Mouse (Mus musculus): ENCODE measurements around the gene Wipf3. TPM values are rescaled to one million over a fixed set of nuclear protein-coding genes. Genes with fewer than 3 reads are reported as not detected.
A peak's percentile ranks its signal among the peaks of the same experiment; 100 is the strongest.

Wipf3 gene
- total and polyA plus RNA-seq, 2 experiments from 2014 or later: 2.5 to 5.8 TPM

DNA sequence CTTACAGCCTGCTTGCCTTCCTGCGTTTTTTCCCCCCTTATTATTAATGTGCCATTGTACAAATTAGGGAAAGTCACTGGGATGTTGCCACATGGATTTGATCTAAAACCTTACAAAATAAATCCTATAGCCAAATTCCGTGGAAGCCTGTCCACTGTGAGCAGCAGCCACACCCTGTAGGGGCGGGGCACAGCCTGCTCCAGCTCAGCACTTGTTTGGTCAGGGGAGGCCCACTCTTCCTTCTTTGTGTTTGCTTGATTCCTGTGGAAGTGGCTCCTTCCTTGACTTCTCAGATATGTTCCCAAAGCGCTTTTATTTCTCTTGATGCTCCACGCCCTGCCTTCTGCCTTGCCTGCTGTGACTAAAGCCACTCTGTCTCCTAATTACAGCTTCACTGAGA, 6.9 kb downstream of the Wipf3 start:
- DNase-seq (ENCODE audit: low spot score) (no peak), ATAC-seq (ENCODE audit: insufficient read depth, low read depth) (no peak)
- Histone ChIP-seq H3K9me3 (replicated peaks; ENCODE audit: control insufficient read depth, low read length) (no peaks in the 10 kb centered on the region), H3K36me3 (replicated peaks; ENCODE audit: control insufficient read depth, insufficient read depth, low read length) (no peaks in the 10 kb centered on the region), H3K4me3 (ENCODE audit: low read depth, low read length) (no peak overlapping the region), H3K27ac (ENCODE audit: low read depth) (no peak overlapping the region), H3K27me3 (ENCODE audit: control insufficient read depth, insufficient read depth, low read length) (0 out of 2 replicates have a peak, but pooled peaks cover 4% of the 10 kb centered on the region), H3K9ac (replicated peaks; ENCODE audit: low read depth, low read length) (no peak overlapping the region), H3K4me1 (ENCODE audit: control insufficient read depth, insufficient read depth) (no peaks in the 10 kb centered on the region; the same call in 1 of the 2 replicates), H3K4me2 (ENCODE audit: low read depth, low read length) (no peak overlapping the region)
- 78% methylated on average over 5 of the region's 5 CpGs for WGBS
- no peak for TF ChIP-seq EP300 (IDR thresholded peaks at IDR 0.05; ENCODE audit: low read depth)
- no peak for TF ChIP-seq CTCF (IDR thresholded peaks at IDR 0.05; ENCODE audit: low read depth)

GRCm38 (mm10) chr6:54438510-54438909, 9.1 kb downstream of the Wipf3 start:
- DNase-seq (ENCODE audit: low spot score) (no peak), ATAC-seq (ENCODE audit: insufficient read depth, low read depth) (no peak)
- no peaks in the 10 kb centered on the region for H3K36me3 ChIP-seq (replicated peaks; ENCODE audit: control insufficient read depth, insufficient read depth, low read length)
- 49% methylated on average over 4 of the region's 4 CpGs for WGBS
- H3K27me3 ChIP-seq (ENCODE audit: control insufficient read depth, insufficient read depth, low read length): no peaks in the 10 kb centered on the region
- H3K9ac ChIP-seq (replicated peaks; ENCODE audit: low read depth, low read length): no peak overlapping the region
- TF ChIP-seq EP300 (IDR thresholded peaks at IDR 0.05; ENCODE audit: low read depth): no peak
- no peak overlapping the region for H3K4me2 ChIP-seq (ENCODE audit: low read depth, low read length)
- no peak overlapping the region for H3K4me3 ChIP-seq (ENCODE audit: low read depth, low read length)
- H3K4me1 ChIP-seq (ENCODE audit: control insufficient read depth, insufficient read depth): no peaks in the 10 kb centered on the region; the same call in 1 of the 2 replicates
- H3K9me3 ChIP-seq (replicated peaks; ENCODE audit: control insufficient read depth, low read length): no peaks in the 10 kb centered on the region
- no peak overlapping the region for H3K27ac ChIP-seq (ENCODE audit: low read depth)

GRCm38 (mm10) chr6:54440658-54441057, 11.3 kb downstream of the Wipf3 start:
- Histone ChIP-seq H3K36me3 (replicated peaks; ENCODE audit: control insufficient read depth, insufficient read depth, low read length) (no peaks in the 10 kb centered on the region), H3K4me3 (ENCODE audit: low read depth, low read length) (no peak overlapping the region), H3K27me3 (ENCODE audit: control insufficient read depth, insufficient read depth, low read length) (no peaks in the 10 kb centered on the region), H3K9ac (replicated peaks; ENCODE audit: low read depth, low read length) (no peak overlapping the region), H3K9me3 (replicated peaks; ENCODE audit: control insufficient read depth, low read length) (no peaks in the 10 kb centered on the region), H3K4me2 (ENCODE audit: low read depth, low read length) (no peak overlapping the region), H3K4me1 (ENCODE audit: control insufficient read depth, insufficient read depth) (peaks cover 12% of the 10 kb centered on the region), H3K27ac (ENCODE audit: low read depth) (no peak overlapping the region)
- no peak for DNase-seq (ENCODE audit: low spot score)
- WGBS: 90% methylated on average over 6 of the region's 6 CpGs
- no peak for ATAC-seq (ENCODE audit: insufficient read depth, low read depth)
- TF ChIP-seq CTCF (IDR thresholded peaks at IDR 0.05; ENCODE audit: low read depth) (no peak), EP300 (IDR thresholded peaks at IDR 0.05; ENCODE audit: low read depth) (no peak)

- no peak for DNase-seq (ENCODE audit: low spot score)
- H3K36me3 ChIP-seq (replicated peaks; ENCODE audit: control insufficient read depth, insufficient read depth, low read length): no peaks in the 10 kb centered on the region
- no peaks in the 10 kb centered on the region for H3K9me3 ChIP-seq (replicated peaks; ENCODE audit: control insufficient read depth, low read length)
- no peaks in the 10 kb centered on the region for H3K27me3 ChIP-seq (ENCODE audit: control insufficient read depth, insufficient read depth, low read length)
- no peak overlapping the region for H3K4me3 ChIP-seq (ENCODE audit: low read depth, low read length)
- ATAC-seq (ENCODE audit: insufficient read depth, low read depth): peak; percentile 36; the same call in 1 of the 2 replicates
- H3K4me2 ChIP-seq (ENCODE audit: low read depth, low read length): no peak overlapping the region
- peaks cover 12% of the 10 kb centered on the region; the same call in 1 of the 2 replicates for H3K4me1 ChIP-seq (ENCODE audit: control insufficient read depth, insufficient read depth)
- whole genome bisulfite sequencing: 46% methylated on average over 4 of the region's 4 CpGs
- no peak overlapping the region for H3K27ac ChIP-seq (ENCODE audit: low read depth)
- no peak for TF ChIP-seq EP300 (IDR thresholded peaks at IDR 0.05; ENCODE audit: low read depth)
- TF ChIP-seq CTCF (IDR thresholded peaks at IDR 0.05; ENCODE audit: low read depth): no peak
- H3K9ac ChIP-seq (replicated peaks; ENCODE audit: low read depth, low read length): no peak overlapping the region
These were observed 14.3 kb downstream of the Wipf3 start for GRCm38 (mm10) chr6:54443657-54444056.

DNA sequence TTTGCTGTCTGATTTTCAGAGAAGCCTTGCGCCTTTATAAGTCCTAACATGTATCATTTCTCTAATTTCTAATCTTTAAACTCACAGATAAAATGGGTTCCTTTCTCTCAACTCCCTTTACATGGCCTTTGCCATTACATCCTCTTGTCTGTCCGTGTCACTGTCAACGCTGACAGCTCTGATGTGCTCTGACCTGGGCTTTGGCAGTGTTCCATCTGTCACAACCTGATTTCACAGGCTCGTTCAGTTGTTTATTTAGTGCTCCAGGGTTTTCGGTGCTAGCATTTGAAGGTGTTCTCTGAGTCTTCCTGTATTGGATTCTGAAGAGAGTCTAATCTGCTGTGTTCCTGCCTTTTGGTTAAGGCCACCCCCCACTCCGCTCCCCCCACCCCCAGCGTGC, 14.7 kb downstream of the Wipf3 start:
- Histone ChIP-seq H3K27ac (ENCODE audit: low read depth) (no peak overlapping the region), H3K9me3 (replicated peaks; ENCODE audit: control insufficient read depth, low read length) (no peaks in the 10 kb centered on the region), H3K4me2 (ENCODE audit: low read depth, low read length) (no peak overlapping the region), H3K36me3 (replicated peaks; ENCODE audit: control insufficient read depth, insufficient read depth, low read length) (no peaks in the 10 kb centered on the region), H3K27me3 (ENCODE audit: control insufficient read depth, insufficient read depth, low read length) (no peaks in the 10 kb centered on the region), H3K4me1 (ENCODE audit: control insufficient read depth, insufficient read depth) (peaks cover 12% of the 10 kb centered on the region; the same call in 1 of the 2 replicates), H3K4me3 (ENCODE audit: low read depth, low read length) (no peak overlapping the region), H3K9ac (replicated peaks; ENCODE audit: low read depth, low read length) (no peak overlapping the region)
- WGBS: 23% methylated on average over 7 of the region's 7 CpGs
- TF ChIP-seq EP300 (IDR thresholded peaks at IDR 0.05; ENCODE audit: low read depth) (no peak), CTCF (IDR thresholded peaks at IDR 0.05; ENCODE audit: low read depth) (no peak)
- ATAC-seq (ENCODE audit: insufficient read depth, low read depth) (no peak), DNase-seq (ENCODE audit: low spot score) (no peak)

DNA sequence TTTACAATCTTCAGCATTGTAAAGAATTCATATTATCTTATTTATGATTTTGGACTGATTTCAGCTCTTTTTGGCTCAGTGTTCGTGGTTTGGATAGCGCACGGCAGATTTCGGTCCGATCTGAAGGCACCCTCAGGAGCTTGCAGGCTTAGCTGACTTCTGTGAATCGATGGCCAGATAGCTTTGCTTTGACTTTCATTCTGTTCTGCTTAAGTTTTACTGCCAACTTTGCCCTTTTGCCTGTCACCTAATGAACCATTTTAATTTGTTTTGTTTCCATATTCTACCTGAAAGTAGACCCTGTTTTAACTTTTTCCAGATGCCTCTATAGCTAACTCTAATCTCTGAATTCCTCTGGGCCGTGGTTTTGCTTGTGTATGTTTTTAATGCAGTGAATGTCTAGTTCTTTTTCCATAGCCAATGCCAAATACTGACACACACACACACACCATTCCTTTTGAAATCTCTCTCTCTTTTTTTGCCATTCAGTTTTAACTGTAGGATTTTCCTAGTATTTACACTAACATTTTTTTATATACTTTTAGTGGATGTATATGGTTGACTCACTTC, 15.9 kb downstream of the Wipf3 start:
- Histone ChIP-seq H3K9ac (replicated peaks; ENCODE audit: low read depth, low read length) (no peak overlapping the region), H3K27ac (ENCODE audit: low read depth) (no peak overlapping the region), H3K4me3 (ENCODE audit: low read depth, low read length) (no peak overlapping the region), H3K4me2 (ENCODE audit: low read depth, low read length) (no peak overlapping the region), H3K4me1 (ENCODE audit: control insufficient read depth, insufficient read depth) (peaks cover 12% of the 10 kb centered on the region; the same call in 1 of the 2 replicates), H3K27me3 (ENCODE audit: control insufficient read depth, insufficient read depth, low read length) (no peaks in the 10 kb centered on the region), H3K36me3 (replicated peaks; ENCODE audit: control insufficient read depth, insufficient read depth, low read length) (no peaks in the 10 kb centered on the region), H3K9me3 (replicated peaks; ENCODE audit: control insufficient read depth, low read length) (no peaks in the 10 kb centered on the region)
- WGBS: 81% methylated on average over 7 of the region's 7 CpGs
- DNase-seq (ENCODE audit: low spot score) (no peak), ATAC-seq (ENCODE audit: insufficient read depth, low read depth) (no peak)
- no peak for TF ChIP-seq EP300 (IDR thresholded peaks at IDR 0.05; ENCODE audit: low read depth)
- TF ChIP-seq CTCF (IDR thresholded peaks at IDR 0.05; ENCODE audit: low read depth): no peak
